In the genomic region with DNA sequence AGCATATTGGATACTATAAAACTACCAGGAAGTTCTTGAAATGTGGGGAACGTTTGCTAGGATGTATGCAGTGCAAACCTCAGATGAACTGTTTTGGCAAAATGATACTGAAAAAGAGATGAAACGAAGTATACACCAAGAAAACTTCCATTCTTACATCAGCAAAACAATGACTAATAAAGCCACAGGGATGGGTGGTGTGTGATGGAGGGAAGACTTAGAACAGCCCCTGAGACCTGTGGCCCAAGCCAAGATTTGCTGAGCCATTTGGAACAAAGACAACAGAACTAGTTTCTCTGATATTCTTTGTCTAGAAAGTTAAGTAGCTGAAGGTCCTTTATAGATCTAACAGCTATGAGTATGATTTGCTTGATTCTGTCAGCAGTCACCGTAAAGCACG, we compare ENCODE assay signal across 15 mouse cellular contexts.
"Had no signal": no experiment of that assay in that cellular context is flagged by ENCODE, and none has a peak within 500 bp of the region (broad histone marks: within the 10 kb centered on the region; RNA-seq: fewer than 3 reads in every experiment).

No protein-coding gene starts in this region.

- H3K4me2 ChIP-seq: liver, embryonic 11.5 days; lung, embryonic 14.5 days; midbrain, embryonic 13.5 days had no signal

- H3K27me3 ChIP-seq: midbrain, embryonic 13.5 days had no signal

- H3K9ac ChIP-seq: liver, embryonic 14.5 days; liver, postnatal 0 days; lung, embryonic 14.5 days; midbrain, embryonic 13.5 days had no signal

- H3K4me1 ChIP-seq: midbrain, embryonic 13.5 days had no signal

- H3K4me3 ChIP-seq: layer of hippocampus, adult 2 months; midbrain, embryonic 13.5 days had no signal

- DNase-seq: kidney, adult 2 months; kidney, postnatal 25 days; layer of hippocampus, adult 9-11 months; liver, postnatal 0 days; lung, embryonic 14.5 days; right cerebral cortex, adult 18-20 months; right cerebral cortex, postnatal 14 days; thymus, adult 2 months; thymus, postnatal 25 days had no signal

- H3K9me3 ChIP-seq: midbrain, embryonic 13.5 days had no signal

- H3K27ac ChIP-seq: kidney, postnatal 0 days; liver, embryonic 14.5 days; macrophage; midbrain, embryonic 13.5 days had no signal

- H3K36me3 ChIP-seq: midbrain, embryonic 13.5 days had no signal
